Mouse (Mus musculus): ENCODE measurements around the gene Slc6a6. TPM values are rescaled to one million over a fixed set of nuclear protein-coding genes. Genes with fewer than 3 reads are reported as not detected.

Gene Slc6a6
- total RNA-seq, 4 experiments from 2014 or later, result 154 to 181 (median 168) TPM

DNA sequence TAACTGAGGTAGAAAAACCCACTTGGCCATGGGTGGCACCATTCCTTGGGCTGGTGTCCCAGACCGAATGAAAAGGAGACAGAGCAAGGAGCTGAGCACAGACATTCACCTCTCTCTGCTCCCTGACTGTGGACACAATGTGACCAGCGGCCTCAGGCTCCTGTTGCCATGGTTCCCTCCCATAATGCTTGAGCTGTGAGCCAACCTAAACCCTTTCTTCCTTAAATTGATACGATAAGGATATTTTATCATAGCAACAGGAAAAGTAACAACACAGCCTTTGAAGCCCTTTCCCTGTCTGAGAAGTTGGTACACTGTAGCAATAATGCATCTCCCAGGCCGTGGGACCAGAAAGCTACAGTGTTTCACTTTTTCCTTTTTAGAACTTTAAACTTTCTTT is 14.6 kb upstream of the Slc6a6 start:
- no peak for DNase-seq (ENCODE audit: low spot score in 2 of 2)

- DNase-seq (ENCODE audit: low spot score in 2 of 2), result no peak
Measured at GRCm38 (mm10) chr6:91670224-91670623, 13.6 kb upstream of the Slc6a6 start.

DNA sequence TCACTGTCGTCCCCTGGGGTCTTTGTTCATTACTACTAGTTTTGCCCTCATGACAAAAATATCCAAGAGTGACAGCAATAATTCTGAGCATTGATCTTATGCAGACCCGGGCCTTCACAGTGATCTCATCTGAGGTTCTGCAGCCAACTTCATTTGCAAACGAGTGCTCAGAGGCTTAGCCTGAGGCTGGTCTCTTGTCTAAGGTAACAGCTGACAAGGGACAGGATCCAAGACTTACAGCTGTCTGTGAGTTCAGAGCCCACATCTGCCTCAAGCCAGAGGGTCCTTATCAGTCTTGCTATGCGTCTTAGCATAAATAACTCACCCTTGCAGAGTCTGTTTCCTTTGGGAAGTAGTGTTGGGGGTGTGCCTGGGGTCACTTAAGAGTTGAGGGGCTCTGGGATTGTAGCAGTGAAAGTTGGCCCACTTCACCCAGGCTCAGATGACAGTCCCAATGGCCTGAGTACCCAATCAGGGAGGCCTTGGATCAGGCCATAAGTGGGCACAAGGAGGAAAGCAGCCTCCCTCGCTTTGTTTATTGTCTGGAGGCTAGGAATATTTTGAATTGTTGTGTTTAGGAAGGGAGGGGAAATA is 9.0 kb upstream of the Slc6a6 start:
- DNase-seq (ENCODE audit: low spot score in 2 of 2), result no peak

- no peak for DNase-seq (ENCODE audit: low spot score in 2 of 2)
Measured at GRCm38 (mm10) chr6:91678506-91679094, 5.3 kb upstream of the Slc6a6 start.

DNA sequence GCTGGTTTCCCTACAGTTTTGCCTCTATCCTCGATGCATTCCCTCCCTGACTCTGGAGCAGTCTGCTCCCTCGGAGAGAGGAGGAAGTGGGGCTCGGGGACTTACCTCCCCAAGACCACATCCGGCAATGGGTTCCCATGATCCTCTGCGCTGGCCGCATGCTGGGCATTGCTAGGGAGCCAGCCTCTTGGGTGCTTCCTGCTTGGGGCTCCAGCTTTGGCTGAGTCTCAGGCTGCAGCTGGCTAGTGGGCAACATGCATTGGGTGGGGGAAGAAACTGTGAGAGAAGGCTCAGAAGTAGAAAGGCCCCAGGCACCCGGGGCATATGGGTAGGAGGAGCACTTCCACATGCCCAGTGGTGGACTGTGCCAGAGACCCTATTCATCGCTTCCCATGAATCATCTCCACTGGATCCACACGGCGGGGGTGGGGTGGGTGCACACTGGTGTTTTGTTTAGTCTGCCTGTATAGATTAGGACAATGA is 4.7 kb upstream of the Slc6a6 start:
- DNase-seq (ENCODE audit: low spot score in 2 of 2), result peak in 1 of 2 experiments; percentile 66

GRCm38 (mm10) chr6:91679716-91680115 is 4.1 kb upstream of the Slc6a6 start:
- no peak for DNase-seq (ENCODE audit: low spot score in 2 of 2)

GRCm38 (mm10) chr6:91681841-91682240 is 2.0 kb upstream of the Slc6a6 start:
- DNase-seq (ENCODE audit: low spot score in 2 of 2), result no peak

GRCm38 (mm10) chr6:91683121-91683520 is 732 bp upstream of the Slc6a6 start:
- no peak for DNase-seq (ENCODE audit: low spot score in 2 of 2)

DNA sequence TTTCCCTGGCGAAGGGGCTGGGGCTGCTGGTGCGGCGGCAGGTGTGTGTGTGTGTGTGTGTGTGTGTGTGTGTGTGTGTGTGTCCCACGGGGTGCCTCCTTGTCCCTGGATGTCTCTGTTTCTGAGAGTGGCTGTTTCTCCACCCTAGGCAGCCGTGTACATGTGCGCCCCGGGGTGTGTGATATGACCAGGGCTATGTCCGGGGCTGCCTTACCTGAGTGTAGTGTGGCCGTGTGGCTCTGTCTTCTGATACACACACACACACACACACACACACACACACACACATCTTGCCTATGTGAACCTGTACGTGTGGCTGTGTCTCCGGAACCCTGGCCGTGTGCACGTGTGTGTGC is 599 bp downstream of the Slc6a6 start:
- DNase-seq (ENCODE audit: low spot score in 2 of 2), result peak in 1 of 2 experiments; percentile 40

- DNase-seq (ENCODE audit: low spot score in 2 of 2), result peak in 1 of 2 experiments; percentile 30
Measured at GRCm38 (mm10) chr6:91684831-91685532, 1.1 kb downstream of the Slc6a6 start.

DNA sequence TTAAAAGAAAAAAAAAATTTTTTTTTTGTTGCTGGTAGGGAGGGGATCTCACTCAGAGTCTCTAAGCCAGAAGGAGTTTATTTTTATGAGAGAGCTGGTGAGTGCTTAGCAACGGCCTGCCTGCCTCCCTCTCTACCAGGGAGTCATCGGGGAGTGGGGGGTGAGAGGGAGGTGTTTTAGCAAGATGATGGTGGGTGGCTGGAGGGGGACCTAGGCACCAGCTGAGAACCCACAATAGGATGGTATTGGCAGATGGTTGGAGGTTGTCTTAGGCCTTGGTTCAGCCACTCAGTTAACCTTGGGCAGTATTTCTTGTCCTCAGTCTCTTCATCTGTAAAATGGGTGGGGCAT is 1.7 kb downstream of the Slc6a6 start:
- DNase-seq (ENCODE audit: low spot score in 2 of 2), result peak in 1 of 2 experiments; percentile 81

GRCm38 (mm10) chr6:91685896-91686295 is 2.0 kb downstream of the Slc6a6 start:
- no peak for DNase-seq (ENCODE audit: low spot score in 2 of 2)

DNA sequence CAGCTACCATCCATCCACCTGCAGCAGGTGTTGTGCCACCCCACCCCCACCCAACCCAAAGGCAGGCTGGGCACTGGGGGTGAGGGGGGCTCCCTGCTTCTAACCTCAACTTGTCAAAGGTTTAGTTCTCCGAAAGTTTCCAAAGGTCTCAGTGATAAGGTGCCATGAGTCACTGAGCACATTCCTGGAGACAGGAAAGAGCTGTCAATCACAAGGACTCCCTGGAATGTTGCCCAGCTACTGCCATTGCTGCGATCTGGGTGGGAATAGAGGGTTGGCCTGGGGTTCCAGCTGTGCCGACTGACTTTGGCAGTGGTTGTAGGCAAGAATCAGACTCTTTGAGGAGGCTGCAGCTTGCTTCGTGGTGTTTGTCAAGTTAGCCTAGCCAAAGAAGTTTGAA is 2.7 kb downstream of the Slc6a6 start:
- DNase-seq (ENCODE audit: low spot score in 2 of 2), result no peak

GRCm38 (mm10) chr6:91688021-91688420 is 4.2 kb downstream of the Slc6a6 start:
- DNase-seq (ENCODE audit: low spot score in 2 of 2), result no peak

GRCm38 (mm10) chr6:91689231-91689630 is 5.4 kb downstream of the Slc6a6 start:
- no peak for DNase-seq (ENCODE audit: low spot score in 2 of 2)

DNA sequence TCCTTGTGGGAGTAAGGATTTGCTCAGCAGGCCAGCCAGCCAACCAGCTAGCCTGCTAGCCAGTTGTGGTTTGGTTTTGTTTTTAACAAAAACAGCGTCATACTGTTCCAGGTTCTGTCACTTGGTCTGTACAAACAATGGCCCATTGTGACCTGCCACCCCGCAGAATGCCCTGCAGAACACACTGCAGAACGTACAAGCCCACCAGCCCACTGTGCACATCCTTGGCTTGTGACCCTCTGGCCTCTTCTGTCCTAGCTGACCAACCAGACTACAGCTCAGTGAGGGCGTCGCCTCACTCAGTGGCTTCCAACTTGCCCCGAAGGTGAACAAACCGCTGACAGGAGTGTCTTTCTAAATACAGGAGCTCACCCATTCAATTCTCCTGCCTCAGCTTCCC is 6.4 kb downstream of the Slc6a6 start:
- no peak for DNase-seq (ENCODE audit: low spot score in 2 of 2)

DNA sequence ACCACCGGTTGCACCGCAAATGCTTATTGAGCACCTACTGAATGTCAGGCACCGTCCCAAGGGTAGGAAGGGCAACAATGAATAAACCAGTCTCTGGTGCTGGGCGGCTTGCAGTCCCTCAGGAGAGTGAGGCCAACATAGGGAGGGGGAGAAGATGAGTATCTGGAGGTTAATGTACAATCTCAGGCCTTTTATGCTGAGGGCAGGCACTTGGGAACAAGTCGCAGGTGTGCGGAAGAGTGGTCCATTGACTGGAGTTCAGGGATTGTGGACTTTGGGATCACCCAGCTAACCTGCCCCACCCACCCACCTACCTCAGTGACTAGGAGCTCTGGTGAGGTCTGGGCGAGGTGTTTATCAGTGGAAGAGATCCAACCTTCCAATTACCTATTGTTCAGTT is 6.8 kb downstream of the Slc6a6 start:
- no peak for DNase-seq (ENCODE audit: low spot score in 2 of 2)

- no peak for DNase-seq (ENCODE audit: low spot score in 2 of 2)
Measured at GRCm38 (mm10) chr6:91691576-91691975, 7.7 kb downstream of the Slc6a6 start.

- no peak for DNase-seq (ENCODE audit: low spot score in 2 of 2)
Measured at GRCm38 (mm10) chr6:91693301-91693886, 9.5 kb downstream of the Slc6a6 start.

GRCm38 (mm10) chr6:91694610-91695009 is 10.8 kb downstream of the Slc6a6 start:
- DNase-seq (ENCODE audit: low spot score in 2 of 2), result peak in 1 of 2 experiments; percentile 56

DNA sequence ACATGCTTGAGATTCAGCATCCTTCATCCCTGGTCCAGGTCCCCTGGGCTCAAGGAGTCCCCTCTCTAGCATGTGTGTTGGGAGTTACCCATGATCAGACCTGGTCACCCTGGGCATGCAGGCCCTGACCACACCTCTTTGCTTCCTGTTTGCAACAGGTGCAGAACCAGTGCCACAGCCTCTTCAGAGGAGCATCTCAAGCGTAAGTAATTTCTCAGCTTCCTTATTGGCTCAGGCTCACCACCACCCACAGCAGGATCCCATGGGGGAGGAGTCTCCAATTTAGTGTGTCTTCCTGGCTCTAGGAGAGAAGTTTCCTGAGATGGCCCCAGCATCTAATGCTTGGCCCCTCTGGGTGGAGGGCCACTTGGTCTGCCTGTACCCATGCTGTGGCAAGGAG is 15.0 kb downstream of the Slc6a6 start:
- no peak for DNase-seq (ENCODE audit: low spot score in 2 of 2)

GRCm38 (mm10) chr6:91699482-91700200 is 15.8 kb downstream of the Slc6a6 start:
- DNase-seq (ENCODE audit: low spot score in 2 of 2), result no peak

Data from left cerebral cortex, adult 8-10 months (tissue).